Mouse (Mus musculus) brain, adult 2 months (tissue): Measurements from ENCODE around the gene P4ha1.
"Not testable (repeated sequence)": the region's sequence is repeated elsewhere in the genome, so short reads cannot be mapped to it uniquely, and the experiment has no call there.

Experiments
- DNase-seq: peaks from one replicate; pipeline ENCODE4 v3.0.0; 2011; ENCODE audit warnings: low read depth, low spot score

The P4ha1 gene

GRCm38 (mm10) chr10:59368729-59369128 lies 45.6 kb downstream of the P4ha1 start:
- DNase-seq = no peak

DNA sequence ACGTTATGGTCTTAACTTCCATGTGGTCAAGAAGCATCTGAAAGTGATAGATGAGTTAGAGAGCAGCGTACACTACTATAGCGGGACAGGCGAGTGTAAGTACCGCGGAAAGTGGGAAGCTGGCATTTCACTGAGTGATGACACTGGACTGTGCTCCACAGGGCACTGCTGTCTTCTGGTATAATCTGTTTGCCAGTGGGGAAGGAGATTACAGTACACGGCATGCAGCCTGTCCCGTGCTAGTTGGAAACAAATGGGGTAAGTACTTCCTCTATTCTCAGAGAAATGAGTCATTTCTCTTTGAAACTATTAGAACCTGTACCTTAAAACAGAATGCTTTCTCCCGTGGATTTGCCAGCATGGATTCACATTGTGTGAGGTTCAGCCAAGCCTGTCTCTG lies 46.3 kb downstream of the P4ha1 start:
- no peak for DNase-seq

- no peak for DNase-seq
Measured at GRCm38 (mm10) chr10:59377906-59378305, 54.8 kb downstream of the P4ha1 start.

DNA sequence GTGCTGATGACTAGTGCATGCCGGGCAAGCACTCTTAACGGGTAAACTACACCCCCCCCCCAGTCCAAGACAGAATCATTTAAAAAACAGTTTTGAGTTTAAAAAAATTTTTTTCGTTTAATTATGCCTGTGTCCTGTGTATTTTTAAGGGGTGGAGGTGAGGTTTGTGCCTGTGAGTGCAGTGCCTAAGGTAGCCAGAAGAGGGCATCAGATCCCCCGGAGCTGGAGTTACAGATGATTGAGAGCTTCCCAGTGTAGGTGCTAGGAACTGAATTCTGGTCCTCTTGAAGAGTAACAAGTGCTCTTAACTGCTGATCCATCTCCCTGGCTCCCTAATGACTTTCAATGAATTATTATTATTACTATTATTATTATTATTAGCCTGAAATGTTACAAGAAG lies 55.6 kb downstream of the P4ha1 start:
- DNase-seq = no peak

- no peak for DNase-seq
Measured at GRCm38 (mm10) chr10:59379927-59380326, 56.8 kb downstream of the P4ha1 start.

GRCm38 (mm10) chr10:59380411-59380821 lies 57.3 kb downstream of the P4ha1 start:
- DNase-seq = no peak

- DNase-seq = not testable (repeated sequence)
Measured at GRCm38 (mm10) chr10:59381563-59381962, 58.5 kb downstream of the P4ha1 start.

DNA sequence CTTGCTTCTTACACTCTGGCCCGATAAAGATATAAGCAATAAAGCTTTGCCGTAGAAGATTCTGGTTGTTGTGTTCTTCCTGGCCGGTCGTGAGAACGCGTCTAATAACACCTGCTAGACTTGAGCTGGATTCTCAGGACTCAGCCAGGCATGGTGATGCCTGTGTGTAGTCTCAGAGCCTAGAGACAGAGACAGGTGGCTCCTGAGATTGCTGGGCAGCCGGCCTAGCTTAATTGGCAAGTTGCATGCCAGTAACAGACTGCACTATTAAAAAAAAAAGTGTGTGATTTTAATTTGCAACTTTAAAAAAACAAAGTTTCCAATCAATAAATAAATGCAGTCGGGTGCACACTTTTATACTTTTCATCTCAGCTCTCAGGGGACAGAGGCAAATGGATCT lies 63.9 kb downstream of the P4ha1 start:
- DNase-seq = peak; percentile 91

DNA sequence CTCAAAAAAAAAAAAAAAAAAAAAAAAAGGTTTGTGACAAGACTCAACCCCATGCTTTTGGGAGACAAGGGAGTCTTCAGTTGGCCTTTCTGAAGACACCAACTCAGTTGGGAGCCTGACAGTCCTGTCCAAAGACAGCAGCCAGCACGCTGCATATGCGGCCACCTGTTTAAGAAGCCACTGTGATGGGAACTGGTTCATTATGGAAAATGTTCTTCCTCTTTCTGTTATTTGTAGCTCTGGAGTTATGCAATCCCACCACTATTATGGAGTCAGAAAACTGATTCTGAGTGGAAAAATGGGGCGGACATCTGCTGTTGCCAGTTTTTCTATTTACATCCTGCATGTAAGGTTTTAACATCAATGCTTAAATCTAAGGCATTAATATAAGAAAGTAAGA lies 66.6 kb downstream of the P4ha1 start:
- peak; percentile 59 for DNase-seq

GRCm38 (mm10) chr10:59391907-59392306 lies 68.8 kb downstream of the P4ha1 start:
- no peak for DNase-seq

DNA sequence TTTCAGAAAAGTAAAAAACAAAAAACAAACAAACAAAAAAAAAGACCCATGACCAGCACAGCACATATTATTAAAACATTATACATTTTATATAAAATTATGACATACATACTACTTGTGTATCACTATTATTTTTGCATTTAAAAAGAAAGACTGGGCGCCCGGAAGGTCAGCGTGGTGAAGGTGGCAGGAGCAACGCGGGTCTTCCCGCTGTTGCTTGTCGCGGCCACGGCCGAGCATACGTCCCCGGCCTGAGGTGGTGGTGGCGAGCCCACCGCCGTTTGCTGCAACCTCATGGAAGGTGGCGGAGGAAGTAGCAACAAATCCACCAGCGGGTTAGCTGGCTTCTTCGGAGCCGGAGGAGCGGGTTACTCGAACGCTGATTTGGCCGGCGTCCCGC lies 72.4 kb downstream of the P4ha1 start, which contains the start of gene Gm10273:
Gene Gm10273, plus strand, starts transcription at position 172 of the 400 bp plus-strand sequence.
- DNase-seq = not testable (repeated sequence)

DNA sequence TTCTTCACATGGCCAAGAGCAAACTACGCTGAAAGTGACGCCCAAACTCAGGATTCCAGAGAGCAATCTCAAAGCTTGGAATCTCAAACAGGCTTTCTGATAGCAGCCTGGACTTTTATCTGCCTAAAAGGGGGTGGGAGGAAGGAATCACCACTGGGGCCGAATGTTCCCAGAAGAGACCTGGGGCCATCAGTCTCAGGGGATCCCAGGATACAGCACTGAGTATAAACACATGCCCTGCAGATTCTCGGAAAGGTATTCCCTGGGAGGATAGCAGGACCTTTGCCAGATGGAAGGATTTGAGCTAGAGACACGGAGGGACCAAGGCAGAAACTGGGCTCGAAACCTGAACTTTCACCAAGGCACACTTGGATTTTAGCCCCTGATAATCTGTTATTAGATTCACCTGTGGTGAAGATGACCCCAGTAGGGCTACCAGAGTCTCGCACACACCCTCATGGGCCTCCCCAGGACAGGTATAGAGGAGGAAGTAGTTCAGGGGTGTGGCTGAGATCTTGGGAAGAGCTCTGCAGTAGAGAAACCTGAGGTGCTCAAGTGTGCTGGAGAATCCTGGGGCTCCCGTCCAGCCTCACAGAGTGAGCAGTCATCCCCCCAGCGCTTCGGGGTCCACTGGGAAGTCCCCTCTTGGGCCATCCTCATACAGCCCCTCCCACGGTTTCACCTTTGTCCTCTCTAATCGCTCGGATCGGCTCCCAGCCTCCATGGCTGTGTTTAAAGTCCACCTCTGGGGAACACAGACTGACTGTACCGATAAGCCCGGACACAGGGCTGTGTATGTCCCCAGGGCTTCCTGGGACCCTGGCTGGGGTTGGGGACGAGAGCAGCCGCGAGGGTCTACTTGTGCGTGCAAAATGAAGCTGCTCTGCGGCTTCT lies 80.0 kb downstream of the P4ha1 start, which contains the start of gene Pla2g12b:
Gene Pla2g12b, plus strand, starts transcription at position 762 of the 894 bp plus-strand sequence.
- DNase-seq = no peak

DNA sequence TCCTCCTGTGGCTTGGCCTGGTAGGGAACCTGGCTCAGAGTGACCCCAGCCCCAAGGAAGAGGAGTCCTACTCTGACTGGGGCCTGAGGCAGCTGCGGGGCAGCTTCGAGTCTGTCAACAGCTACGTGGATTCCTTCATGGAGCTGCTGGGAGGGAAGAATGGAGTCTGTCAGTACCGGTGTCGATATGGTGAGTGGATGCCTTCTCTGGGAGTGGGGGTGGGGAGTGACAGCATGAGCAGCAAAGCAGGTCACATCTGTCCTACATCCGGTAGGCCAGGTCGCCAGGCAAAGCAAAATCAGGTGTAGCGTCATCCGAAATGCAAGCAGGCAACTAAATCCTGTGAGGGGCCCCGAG lies 80.7 kb downstream of the P4ha1 start:
- DNase-seq = no peak

GRCm38 (mm10) chr10:59408499-59408898 lies 85.4 kb downstream of the P4ha1 start:
- no peak for DNase-seq

DNA sequence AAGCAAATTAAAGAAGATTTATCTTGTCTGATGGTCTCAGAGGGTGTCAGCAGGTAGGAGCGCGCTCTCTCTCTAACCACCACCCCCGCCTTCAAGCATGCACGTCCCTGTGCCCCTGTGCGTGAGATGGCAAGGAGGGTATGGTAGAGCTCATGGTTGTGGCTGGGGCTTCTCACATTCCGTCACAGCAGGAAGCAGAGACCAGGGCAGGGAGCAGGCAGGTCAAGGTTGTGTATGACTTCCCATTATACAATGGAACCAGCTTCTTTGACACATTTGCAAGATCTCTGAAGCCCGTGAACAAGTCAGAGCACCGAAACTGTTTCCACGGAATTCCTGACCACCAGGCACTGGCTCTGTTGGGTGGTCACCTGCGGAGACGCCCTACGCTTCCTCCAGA lies 87.2 kb downstream of the P4ha1 start:
- DNase-seq = no peak

GRCm38 (mm10) chr10:59413711-59414110 lies 90.6 kb downstream of the P4ha1 start:
- DNase-seq = no peak

GRCm38 (mm10) chr10:59416623-59417022 lies 93.5 kb downstream of the P4ha1 start:
- no peak for DNase-seq

- no peak for DNase-seq
Measured at GRCm38 (mm10) chr10:59419516-59419915, 96.4 kb downstream of the P4ha1 start.
